Mouse (Mus musculus) forebrain, postnatal 0 days (tissue): Measurements from ENCODE around the gene Msi2. TPM values are rescaled to one million over a fixed set of nuclear protein-coding genes. Genes with fewer than 3 reads are reported as not detected.

Experiments used
- ATAC-seq: fragments of 200-750 bp; cut with Nextera tagmentation; 2 replicates; pipeline ENCODE4 v1.8.0; 2017; ENCODE audit warnings: mild to moderate bottlenecking, moderate library complexity
- DNase-seq: peaks from one replicate; pipeline ENCODE4 v3.0.0-alpha.2; 2015
- H3K27ac ChIP-seq: fragments of 300-500 bp; sonication (generic); 2 replicates; pipeline ENCODE4 v1.5.1; 2014; ENCODE audit warnings: low read depth, mild to moderate bottlenecking, antibody characterized with exemption, low read length, moderate library complexity, mixed read lengths
- H3K27me3 ChIP-seq: fragments of 300-500 bp; sonication (generic); 2 replicates; pipeline ENCODE4 v1.6.1; 2014; ENCODE audit warnings: mild to moderate bottlenecking, low read length, mixed read lengths; ENCODE audit not compliant: insufficient read depth
- H3K36me3 ChIP-seq: fragments of 300-500 bp; sonication (generic); 2 replicates; pipeline ENCODE4 v1.6.1; 2014; ENCODE audit warnings: mild to moderate bottlenecking, moderate library complexity; ENCODE audit not compliant: insufficient read depth
- H3K4me1 ChIP-seq: fragments of 300-500 bp; sonication (generic); 2 replicates; pipeline ENCODE4 v1.6.1; 2014; ENCODE audit warnings: antibody characterized with exemption; ENCODE audit not compliant: insufficient read depth
- H3K4me2 ChIP-seq: fragments of 300-500 bp; sonication (generic); 2 replicates; pipeline ENCODE4 v1.6.1; 2014; ENCODE audit warnings: low read depth, mild to moderate bottlenecking, moderate library complexity
- H3K4me3 ChIP-seq: fragments of 300-500 bp; sonication (generic); 2 replicates; pipeline ENCODE4 v1.5.1; 2014; ENCODE audit warnings: low read depth, low read length, mixed read lengths
- H3K9ac ChIP-seq: fragments of 300-500 bp; sonication (generic); 2 replicates; pipeline ENCODE4 v1.6.1; 2014; ENCODE audit warnings: mild to moderate bottlenecking
- H3K9me3 ChIP-seq: fragments of 300-500 bp; sonication (generic); 2 replicates; pipeline ENCODE4 v1.6.1; 2016; ENCODE audit warnings: low read length
- CTCF ChIP-seq: sonication (generic); IDR thresholded peaks from 2 replicates; pipeline ENCODE4 v1.5.1; 2016; ENCODE audit warnings: antibody characterized with exemption, control low read depth, low read depth
- WGBS: fragments of 180-500 bp; shearing (Covaris S2); extraction: QIAGEN DNeasy Blood & Tissue Kit; methylation state at CpG from one replicate; pipeline ENCODE4 v1.1.7; 2014; 5-methylcytosine and 5-hydroxymethylcytosine counted together
- polyA plus RNA-seq: library from polyadenylated mRNA; unstranded; fragments of >200 nt; fragmentation: Nextera tagmentation; extraction: Ambion mirVana; gene quantifications from 2 replicates; pipeline ENCODE4 v1.2.1, GENCODE M21; 2015
- total RNA-seq: library from RNA; depleted of rRNA; stranded (reverse); fragments of >200 nt; gene quantifications from 2 replicates; pipeline ENCODE4 v1.2.3, GENCODE M21; 2014

Gene Msi2
- total and polyA plus RNA-seq, 2 experiments from 2014 or later, result 18.5 to 107 TPM

DNA sequence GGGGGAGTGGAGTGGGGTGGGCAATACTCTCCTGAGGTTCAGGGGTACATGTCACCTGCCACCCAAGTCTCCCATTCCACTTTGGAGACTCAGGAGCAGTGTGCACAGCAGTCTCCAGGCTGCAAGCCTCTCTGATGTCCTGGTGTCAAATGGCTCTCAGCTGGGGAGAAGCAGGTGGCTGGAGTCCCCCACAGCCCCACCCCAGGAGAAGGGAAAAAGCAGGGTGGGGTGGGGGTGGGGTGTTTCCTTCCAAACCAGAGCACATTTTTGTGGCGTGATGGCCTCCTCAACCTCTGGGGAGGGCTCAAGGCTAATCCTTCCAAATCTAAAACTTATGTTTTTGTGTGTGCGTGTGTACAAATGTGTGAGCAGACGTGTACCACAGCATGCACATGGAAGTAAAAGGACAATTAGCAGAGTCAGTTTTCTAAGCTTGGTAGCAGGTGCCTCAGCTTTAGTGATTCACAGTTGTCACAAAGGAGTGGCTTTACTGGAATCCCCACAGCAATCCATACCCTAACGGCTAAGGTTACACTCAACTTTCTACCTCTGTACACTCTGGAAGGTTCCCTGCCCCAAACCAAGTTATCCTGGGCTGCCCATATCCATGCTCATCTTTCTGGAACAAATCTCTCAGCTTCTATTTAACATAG lies 161.1 kb downstream of the Msi2 start:
- no peak overlapping the region for H3K9ac ChIP-seq
- 60% methylated on average over 4 of the region's 4 CpGs for WGBS
- no peaks in the 10 kb centered on the region for H3K9me3 ChIP-seq
- H3K4me2 ChIP-seq, result no peak overlapping the region
- no peak for DNase-seq
- H3K4me3 ChIP-seq, result no peak overlapping the region
- H3K4me1 ChIP-seq, result no peaks in the 10 kb centered on the region
- no peak for TF ChIP-seq CTCF
- ATAC-seq, result no peak
- no peaks in the 10 kb centered on the region for H3K27me3 ChIP-seq
- H3K27ac ChIP-seq, result no peak overlapping the region
- H3K36me3 ChIP-seq, result no peaks in the 10 kb centered on the region

GRCm38 (mm10) chr11:88555902-88556549 lies 162.3 kb downstream of the Msi2 start:
- Histone ChIP-seq H3K4me3 (no peak overlapping the region), H3K27ac (0 out of 2 replicates have a peak overlapping the region, but pooled peaks have one; percentile 15), H3K27me3 (no peaks in the 10 kb centered on the region), H3K9ac (no peak overlapping the region), H3K36me3 (no peaks in the 10 kb centered on the region), H3K9me3 (no peaks in the 10 kb centered on the region), H3K4me1 (no peaks in the 10 kb centered on the region), H3K4me2 (no peak overlapping the region)
- no peak for TF ChIP-seq CTCF
- no peak for DNase-seq
- no peak for ATAC-seq
- WGBS, result 54% methylated on average over 6 of the region's 6 CpGs

DNA sequence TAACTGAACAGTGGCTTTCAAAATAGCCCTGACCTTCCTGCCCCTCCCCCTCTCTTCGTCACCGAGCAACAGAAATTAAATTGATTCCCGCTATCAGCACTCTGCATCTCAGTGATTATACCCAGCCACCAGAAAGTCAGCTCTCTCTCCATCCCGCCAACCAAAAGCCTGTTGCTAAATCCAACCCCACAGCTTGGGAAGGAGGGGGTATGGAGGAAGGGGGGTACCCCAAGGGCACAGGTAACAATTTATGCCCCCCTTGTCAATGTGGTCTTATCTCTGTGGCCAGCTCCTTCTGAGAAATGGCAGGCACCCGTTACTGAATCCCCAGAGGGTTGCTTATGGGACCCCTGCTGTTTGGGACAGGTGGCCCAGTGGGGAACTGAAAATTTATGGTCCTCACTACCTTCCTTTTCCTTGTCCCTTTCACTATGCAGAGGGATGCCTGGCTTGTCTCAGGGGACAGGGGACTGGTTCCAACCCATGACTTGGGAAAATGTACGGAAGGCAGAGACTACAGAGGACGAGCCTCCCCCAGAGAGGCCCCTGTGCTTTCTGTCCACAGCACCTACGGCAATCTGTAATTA lies 163.0 kb downstream of the Msi2 start:
- Histone ChIP-seq H3K9me3 (no peaks in the 10 kb centered on the region), H3K4me1 (no peaks in the 10 kb centered on the region), H3K4me3 (no peak overlapping the region), H3K9ac (no peak overlapping the region), H3K4me2 (no peak overlapping the region), H3K27ac (no peak overlapping the region), H3K27me3 (no peaks in the 10 kb centered on the region; the same call in 1 of the 2 replicates), H3K36me3 (no peaks in the 10 kb centered on the region)
- WGBS, result 60% methylated on average over 8 of the region's 8 CpGs
- DNase-seq (no peak), ATAC-seq (no peak)
- no peak for TF ChIP-seq CTCF

DNA sequence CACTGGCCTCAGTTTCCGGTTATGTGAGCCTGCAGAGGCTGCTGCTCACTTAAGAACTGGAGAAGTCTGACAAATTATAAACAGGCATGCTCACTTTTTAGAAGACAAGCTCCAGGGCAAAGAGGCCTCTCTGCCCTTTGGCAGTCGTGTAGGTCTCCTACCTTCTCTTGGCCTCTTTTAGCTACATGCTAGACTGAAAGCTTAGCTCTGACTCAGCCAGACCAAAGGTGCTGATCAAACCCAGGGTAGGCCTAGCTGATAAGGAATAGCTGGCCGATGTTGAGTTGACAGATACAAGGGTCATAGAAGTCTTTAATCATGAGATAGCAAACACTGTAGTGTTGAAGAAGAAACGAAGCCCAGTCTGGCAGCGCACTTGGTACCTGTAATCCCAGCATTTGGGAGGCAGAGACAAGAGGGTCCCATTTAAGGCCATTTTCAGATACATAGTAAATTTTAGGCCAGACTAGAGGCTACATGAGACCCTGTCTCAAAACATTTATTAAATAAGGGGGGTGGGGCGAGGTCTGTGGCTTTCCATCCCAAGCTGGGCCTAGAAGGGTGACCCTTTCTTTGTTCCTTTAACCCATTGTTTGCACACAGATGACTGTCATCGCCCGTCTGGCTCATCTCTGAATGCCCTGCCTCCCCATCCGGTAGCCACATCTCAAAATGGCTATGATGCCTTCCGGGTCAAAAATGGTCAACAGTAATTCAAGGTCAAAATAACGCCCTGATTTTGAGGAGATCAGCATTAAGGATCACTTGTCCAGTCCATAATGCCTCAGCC lies 164.6 kb downstream of the Msi2 start:
- DNase-seq (no peak), ATAC-seq (no peak)
- H3K4me1 ChIP-seq, result 0 out of 2 replicates have a peak, but pooled peaks cover 4% of the 10 kb centered on the region
- no peak overlapping the region for H3K9ac ChIP-seq
- H3K27ac ChIP-seq, result no peak overlapping the region
- TF ChIP-seq CTCF, result no peak
- H3K4me2 ChIP-seq, result no peak overlapping the region
- 73% methylated on average over 11 of the region's 11 CpGs for WGBS
- no peaks in the 10 kb centered on the region; the same call in 1 of the 2 replicates for H3K27me3 ChIP-seq
- H3K9me3 ChIP-seq, result no peaks in the 10 kb centered on the region
- no peaks in the 10 kb centered on the region for H3K36me3 ChIP-seq
- no peak overlapping the region for H3K4me3 ChIP-seq

DNA sequence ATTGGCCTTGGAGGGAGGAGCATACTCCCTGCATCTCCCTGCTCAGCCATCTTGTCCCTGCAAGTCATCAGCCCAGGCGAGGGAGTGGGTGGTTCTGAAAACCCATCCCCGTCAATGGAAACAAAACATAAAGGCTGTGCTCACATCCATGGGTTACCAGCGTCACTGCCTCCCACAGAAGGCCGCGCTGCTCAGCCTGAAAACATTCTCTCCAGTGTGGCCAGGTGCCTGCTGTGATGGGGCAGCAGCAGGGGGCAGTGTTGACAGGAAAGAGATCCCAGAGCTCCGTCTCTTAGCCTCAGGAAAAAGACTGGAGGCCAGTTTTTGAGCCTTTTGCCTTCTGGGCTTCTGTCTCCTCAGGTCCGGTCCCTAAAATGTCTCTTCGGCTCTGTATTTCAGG lies 165.3 kb downstream of the Msi2 start:
- 0 out of 2 replicates have a peak, but pooled peaks cover 4% of the 10 kb centered on the region for H3K4me1 ChIP-seq

GRCm38 (mm10) chr11:88552385-88552784 lies 165.9 kb downstream of the Msi2 start:
- WGBS, result 67% methylated on average over 6 of the region's 6 CpGs
- TF ChIP-seq CTCF, result no peak
- H3K4me3 ChIP-seq, result no peak overlapping the region
- H3K4me1 ChIP-seq, result 0 out of 2 replicates have a peak, but pooled peaks cover 4% of the 10 kb centered on the region
- H3K4me2 ChIP-seq, result no peak overlapping the region
- DNase-seq (no peak), ATAC-seq (no peak)
- no peak overlapping the region for H3K9ac ChIP-seq
- H3K36me3 ChIP-seq, result no peaks in the 10 kb centered on the region
- no peaks in the 10 kb centered on the region for H3K9me3 ChIP-seq
- H3K27ac ChIP-seq, result no peak overlapping the region
- no peaks in the 10 kb centered on the region; the same call in 1 of the 2 replicates for H3K27me3 ChIP-seq

More for the DNA sequence above, 165.3 kb downstream of the Msi2 start:
- ATAC-seq, result peak; percentile 27; the same call in 1 of the 2 replicates
- no peak overlapping the region for H3K4me2 ChIP-seq
- no peak overlapping the region for H3K4me3 ChIP-seq
- no peaks in the 10 kb centered on the region for H3K9me3 ChIP-seq
- TF ChIP-seq CTCF, result peak; percentile 71
- no peak overlapping the region for H3K27ac ChIP-seq
- no peaks in the 10 kb centered on the region; the same call in 1 of the 2 replicates for H3K27me3 ChIP-seq
- no peak for DNase-seq
- WGBS, result 26% methylated on average over 8 of the region's 8 CpGs
- no peaks in the 10 kb centered on the region for H3K36me3 ChIP-seq
- no peak overlapping the region for H3K9ac ChIP-seq
